Mouse (Mus musculus) thymus, adult 2 months (tissue): ENCODE results near the gene A1cf.

Source experiments
- CTCF ChIP-seq: fragments of 200-500 bp; IDR thresholded peaks from 2 replicates; pipeline ENCODE4 v1.5.1; 2012; ENCODE audit warnings: mild to moderate bottlenecking, control low read depth, low read length, moderate library complexity, borderline replicate concordance; ENCODE audit not compliant: control insufficient read depth, poor library complexity, insufficient read depth; ENCODE audit errors: extremely low read depth
- POLR2A ChIP-seq: fragments of 200-500 bp; IDR thresholded peaks from 2 replicates; pipeline ENCODE4 v1.6.1; 2012; ENCODE audit warnings: mild to moderate bottlenecking, low read length, control low read depth, moderate library complexity; ENCODE audit not compliant: control insufficient read depth, poor library complexity, insufficient read depth; ENCODE audit errors: extremely low read depth

GRCm38 (mm10) chr19:31960434-31960833, 91.9 kb downstream of the A1cf start:
- TF ChIP-seq POLR2A (no peak), CTCF (no peak)
